Mouse (Mus musculus): ENCODE data around the gene Pex11a. TPM values are rescaled to one million over a fixed set of nuclear protein-coding genes. Genes with fewer than 3 reads are reported as not detected.

Pex11a gene
- polyA plus RNA-seq, 1 experiment from 2014 or later: 8.4 TPM

- no peaks in the 10 kb centered on the region for H3K27me3 ChIP-seq (ENCODE audit: control insufficient read depth, insufficient read depth, low read length)
- no peak for DNase-seq (ENCODE audit: low spot score, missing footprints)
- WGBS: 86% methylated on average over 16 of the region's 16 CpGs
- no peaks in the 10 kb centered on the region for H3K9me3 ChIP-seq (ENCODE audit: control insufficient read depth, low read length)
- H3K4me2 ChIP-seq: no peak overlapping the region
- no peak overlapping the region for H3K4me3 ChIP-seq (ENCODE audit: low read depth, low read length)
- peaks cover 21% of the 10 kb centered on the region; the same call in 1 of the 2 replicates for H3K36me3 ChIP-seq (ENCODE audit: control insufficient read depth, insufficient read depth, low read length)
- no peak for ATAC-seq (ENCODE audit: low FRiP score)
- no peak overlapping the region for H3K9ac ChIP-seq (ENCODE audit: low read length)
- H3K27ac ChIP-seq (ENCODE audit: low read depth, low read length): no peak overlapping the region
- no peaks in the 10 kb centered on the region for H3K4me1 ChIP-seq (ENCODE audit: control insufficient read depth, insufficient read depth, low read length)
Measured at GRCm38 (mm10) chr7:79702755-79703154, 40.2 kb downstream of the Pex11a start.

DNA sequence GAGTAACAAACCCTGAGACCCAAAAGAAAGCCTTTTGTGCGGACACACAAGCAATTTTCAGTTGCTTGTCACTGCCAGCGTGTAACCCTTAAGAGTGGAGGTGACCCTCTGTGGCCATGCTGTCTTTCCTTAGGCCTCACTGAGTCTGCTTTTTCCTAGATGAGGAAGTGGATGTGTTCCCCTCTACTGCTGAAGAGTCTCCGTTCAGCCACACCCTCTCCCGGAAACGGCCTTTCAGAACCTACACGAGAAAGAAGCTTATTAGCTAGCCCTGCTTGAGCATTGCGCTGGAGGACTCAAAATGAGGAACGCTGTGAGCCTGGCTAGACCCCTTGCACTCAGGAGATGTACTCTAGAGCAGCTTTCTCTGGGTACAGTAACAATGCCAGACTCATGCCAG lies 46.4 kb downstream of the Pex11a start:
- ATAC-seq (ENCODE audit: low FRiP score) (no peak), DNase-seq (ENCODE audit: low spot score, missing footprints) (no peak)
- Histone ChIP-seq H3K4me1 (ENCODE audit: control insufficient read depth, insufficient read depth, low read length) (no peaks in the 10 kb centered on the region), H3K27ac (ENCODE audit: low read depth, low read length) (no peak overlapping the region), H3K36me3 (ENCODE audit: control insufficient read depth, insufficient read depth, low read length) (peaks cover 50% of the 10 kb centered on the region; the same call in 1 of the 2 replicates), H3K4me3 (ENCODE audit: low read depth, low read length) (no peak overlapping the region), H3K9ac (ENCODE audit: low read length) (no peak overlapping the region), H3K9me3 (ENCODE audit: control insufficient read depth, low read length) (no peaks in the 10 kb centered on the region), H3K4me2 (no peak overlapping the region), H3K27me3 (ENCODE audit: control insufficient read depth, insufficient read depth, low read length) (no peaks in the 10 kb centered on the region)
- WGBS: 94% methylated on average over 8 of the region's 8 CpGs

Other genes with a start within 250 kb of the Pex11a start
- gene Rhcg, start 125.5 kb downstream of the Pex11a start, polyA plus RNA-seq (2014; fragmentation: Nextera tagmentation; extraction: Ambion mirVana): 0.41 and 0.75 TPM in 2 replicates
- 14.8 and 16.0 TPM in 2 replicates for gene Ticrr, start 82.9 kb downstream of the Pex11a start, polyA plus RNA-seq (2014; fragmentation: Nextera tagmentation; extraction: Ambion mirVana)
- gene Kif7, start 27.4 kb downstream of the Pex11a start, polyA plus RNA-seq (2014; fragmentation: Nextera tagmentation; extraction: Ambion mirVana): 2.8 and 4.7 TPM in 2 replicates
- not detected in 2 replicates for gene Plin1, start 10.2 kb downstream of the Pex11a start, polyA plus RNA-seq (2014; fragmentation: Nextera tagmentation; extraction: Ambion mirVana)
- 0.33 and 0.39 TPM in 2 replicates for gene Wdr93, start within 50 bp of the Pex11a start, polyA plus RNA-seq (2014; fragmentation: Nextera tagmentation; extraction: Ambion mirVana)
- not detected in 2 replicates for gene Mesp1, start 50.7 kb upstream of the Pex11a start, polyA plus RNA-seq (2014; fragmentation: Nextera tagmentation; extraction: Ambion mirVana)
- 0.40 TPM in 2 replicates for gene Mesp2, start 67.6 kb upstream of the Pex11a start, polyA plus RNA-seq (2014; fragmentation: Nextera tagmentation; extraction: Ambion mirVana)
- 3.4 and 5.6 TPM in 2 replicates for gene Anpep, start 117.9 kb upstream of the Pex11a start, polyA plus RNA-seq (2014; fragmentation: Nextera tagmentation; extraction: Ambion mirVana)
- gene Ap3s2, start 177.5 kb upstream of the Pex11a start, polyA plus RNA-seq (2014; fragmentation: Nextera tagmentation; extraction: Ambion mirVana): 60.4 and 63.4 TPM in 2 replicates
- 27.8 and 28.3 TPM in 2 replicates for gene Arpin, start 192.2 kb upstream of the Pex11a start, polyA plus RNA-seq (2014; fragmentation: Nextera tagmentation; extraction: Ambion mirVana)